Mouse (Mus musculus) cerebellum, adult (tissue): ENCODE measurements at regions not wholly inside any gene's neighbourhood (a gene's known extent, or its start where the extent isn't known, plus 50 kb on each side); places are given as distances from the start of the nearest gene placed in this dataset.
"Not testable (repeated sequence)": the region's sequence is repeated elsewhere in the genome, so short reads cannot be mapped to it uniquely, and the experiment has no call there.

Experiments used
- ATAC-seq: cut with Nextera tagmentation; 2 replicates; pipeline ENCODE4 v1.9.2; 2017; ENCODE audit warnings: mild to moderate bottlenecking, moderate library complexity, mixed read lengths; ENCODE audit not compliant: insufficient number of reproducible peaks, low FRiP score, low TSS enrichment

DNA sequence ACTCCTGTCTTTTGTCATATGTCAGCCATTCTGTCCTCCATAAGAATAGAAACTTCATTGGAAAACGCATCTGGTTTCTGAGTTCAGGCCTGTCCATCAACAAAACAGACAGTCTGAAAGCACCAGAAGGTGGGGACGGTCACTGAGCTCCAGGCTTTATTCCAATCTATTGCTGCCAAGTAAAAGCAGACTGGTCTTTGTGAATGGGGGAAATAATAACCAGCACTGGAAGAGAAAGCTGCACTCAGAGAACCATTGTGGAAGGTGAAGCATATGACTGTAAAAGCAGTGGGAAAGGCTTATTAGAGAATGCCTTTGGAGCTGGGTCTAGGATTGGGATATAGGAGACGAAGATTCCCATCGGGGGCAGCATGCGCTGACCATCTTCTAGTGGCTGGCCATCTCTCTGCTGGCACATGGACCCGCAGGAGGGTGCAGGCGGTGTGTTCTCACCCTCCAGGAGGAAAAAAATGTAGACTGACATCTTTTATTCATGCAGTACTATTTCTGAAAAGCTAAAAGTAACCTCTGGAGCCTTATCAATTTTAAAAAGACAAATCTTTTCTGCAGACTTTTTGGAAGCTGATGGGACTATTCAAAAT is 1638.0 kb downstream of the Car8 start:
- ATAC-seq, result no peak

DNA sequence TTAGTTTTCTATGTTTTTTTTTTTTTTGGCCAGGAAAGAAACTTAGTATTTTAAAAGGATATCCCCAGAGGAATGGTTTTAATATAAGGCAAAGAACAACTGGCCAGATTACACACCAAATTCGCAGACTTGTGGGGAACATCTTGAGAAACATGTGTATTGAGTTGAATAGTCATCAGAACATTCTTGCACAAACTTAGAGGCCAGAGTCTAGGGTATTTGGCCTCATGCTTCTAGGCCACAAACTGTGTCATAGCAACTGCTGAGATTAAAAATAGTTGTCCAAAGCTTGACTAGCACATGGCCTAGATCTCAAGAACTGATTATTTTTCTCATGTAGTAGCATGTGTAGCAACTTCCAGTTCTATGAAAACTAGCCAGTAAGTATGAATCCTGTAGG is 1642.5 kb downstream of the Car8 start:
- ATAC-seq, result no peak

- not testable (repeated sequence) for ATAC-seq
Measured at GRCm38 (mm10) chr4:6592890-6593289, 1646.0 kb downstream of the Car8 start.

- ATAC-seq, result no peak
Measured at GRCm38 (mm10) chr4:6561604-6562357, 1677.1 kb downstream of the Car8 start.

GRCm38 (mm10) chr4:6539626-6540025 is 1699.2 kb downstream of the Car8 start:
- no peak for ATAC-seq

- no peak for ATAC-seq
Measured at GRCm38 (mm10) chr4:6532441-6532840, 1706.4 kb downstream of the Car8 start.

DNA sequence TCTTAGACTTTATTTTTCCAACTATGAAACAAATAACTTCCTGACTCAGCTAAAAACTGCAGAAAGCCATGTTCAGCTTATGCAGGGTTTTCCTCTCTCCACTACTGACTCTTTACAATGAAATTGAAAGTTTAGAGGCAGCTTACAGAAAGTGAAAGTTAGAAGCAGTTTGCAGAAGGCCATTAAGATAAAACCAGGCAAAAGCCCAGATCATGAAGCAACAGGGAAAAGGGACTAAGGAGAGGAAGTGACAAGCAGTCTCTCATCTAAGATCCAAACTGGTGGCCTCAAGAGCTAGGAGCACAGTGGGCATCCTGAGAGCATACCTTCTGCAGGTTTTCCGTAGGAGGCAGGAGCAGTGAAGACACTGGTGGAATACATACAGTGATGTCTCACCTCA is 1721.2 kb downstream of the Car8 start:
- ATAC-seq, result no peak

DNA sequence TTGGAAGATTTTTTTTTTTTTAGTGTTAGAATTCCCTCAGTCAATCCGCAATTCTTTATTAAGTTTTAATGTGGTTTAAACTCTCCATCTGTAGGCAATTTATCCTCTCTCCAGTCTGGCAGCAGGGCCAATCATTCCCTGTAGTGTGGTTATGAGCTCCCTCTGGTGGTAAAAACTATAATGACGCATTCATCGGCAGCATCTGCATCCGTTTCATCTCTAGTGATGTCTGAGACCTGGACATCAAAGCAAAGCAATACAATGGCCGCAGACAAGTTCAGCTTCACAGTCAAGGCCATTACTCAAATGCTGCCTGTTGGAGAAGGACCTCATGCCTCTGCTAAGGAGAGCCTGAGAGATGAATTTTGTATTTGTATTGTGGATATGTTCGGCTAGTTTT is 1721.7 kb upstream of the Impad1 start:
- peak; percentile 87 for ATAC-seq

GRCm38 (mm10) chr4:6513635-6514034 is 1720.5 kb upstream of the Impad1 start:
- no peak for ATAC-seq

GRCm38 (mm10) chr4:6512749-6513364 is 1719.7 kb upstream of the Impad1 start:
- peak; percentile 74; the same call in 1 of the 2 replicates for ATAC-seq

DNA sequence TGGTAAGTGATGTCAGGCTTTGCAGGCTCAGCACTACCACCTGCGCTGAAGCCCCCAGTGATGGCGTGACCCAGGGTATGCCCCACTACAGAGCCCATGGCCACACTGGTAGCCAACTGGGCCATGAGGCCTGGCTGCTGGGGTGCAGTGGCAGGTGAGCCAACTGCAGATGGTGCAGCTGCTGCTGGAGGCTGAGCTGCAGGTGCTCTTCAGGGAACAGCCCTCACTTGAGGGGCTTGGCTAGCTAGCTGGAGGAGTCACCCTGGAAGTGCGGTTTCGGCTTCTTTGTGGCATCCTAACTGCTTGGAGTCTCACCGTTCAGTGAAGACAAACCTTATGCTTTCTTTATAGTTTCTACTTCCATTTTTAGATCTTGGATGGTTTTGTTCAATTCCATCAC is 1714.9 kb upstream of the Impad1 start:
- no peak for ATAC-seq
